Mouse (Mus musculus): Measurements from ENCODE around the gene Rps28. TPM values are rescaled to one million over a fixed set of nuclear protein-coding genes. Genes with fewer than 3 reads are reported as not detected.

Rps28 gene
- polyA plus RNA-seq, 1 experiment from 2014 or later, result 701 TPM

DNA sequence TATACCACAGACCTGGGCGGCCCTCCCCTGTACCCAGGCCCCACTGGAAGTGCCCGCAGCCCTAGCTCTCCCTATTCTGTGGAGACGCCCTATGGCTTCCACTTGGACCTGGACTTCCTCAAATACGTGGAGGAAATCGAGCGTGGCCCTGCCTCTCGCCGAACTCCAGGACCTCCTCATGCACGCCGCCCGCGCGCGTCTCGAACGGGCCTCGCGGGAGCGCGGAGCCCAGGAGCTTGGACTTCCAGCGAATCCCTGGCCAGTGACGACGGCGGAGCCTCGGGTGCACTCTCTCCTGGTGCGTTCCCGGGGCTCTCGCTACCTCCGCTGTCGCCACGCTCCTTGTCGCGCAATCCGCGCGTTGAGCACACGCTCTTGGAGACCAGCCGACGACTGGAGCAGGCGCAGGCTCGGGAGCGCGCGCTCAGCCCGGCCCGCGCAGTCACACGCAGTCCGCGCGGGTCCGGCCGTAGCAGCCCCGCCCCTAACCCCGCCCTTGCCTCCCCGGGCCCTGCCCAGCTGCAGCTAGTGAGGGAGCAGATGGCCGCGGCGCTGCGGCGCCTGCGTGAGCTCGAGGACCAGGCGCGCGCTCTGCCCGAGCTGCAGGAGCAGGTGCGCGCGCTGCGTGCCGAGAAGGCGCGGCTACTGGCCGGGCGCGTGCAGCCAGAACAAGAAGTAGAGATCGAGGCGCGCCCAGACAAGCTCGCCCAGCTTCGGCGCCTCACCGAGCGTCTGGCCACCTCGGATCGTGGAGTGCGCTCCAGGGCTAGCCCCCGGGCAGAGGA is 7.0 kb downstream of the Rps28 start:
- peak overlapping the region; percentile 84 for H3K9ac ChIP-seq (ENCODE audit: low read depth, low read length)
- peak overlapping the region; percentile 92 for H3K4me2 ChIP-seq
- WGBS (ENCODE audit: insufficient replicate concordance), result under 1% methylated on average over 88 of the region's 89 CpGs
- peaks cover 14% of the 10 kb centered on the region for H3K4me1 ChIP-seq (ENCODE audit: control insufficient read depth, insufficient read depth, low read length)
- peaks cover 5% of the 10 kb centered on the region for H3K27me3 ChIP-seq (ENCODE audit: control insufficient read depth, insufficient read depth, low read length)
- H3K9me3 ChIP-seq (replicated peaks; ENCODE audit: control insufficient read depth, low read length), result no peaks in the 10 kb centered on the region
- peak overlapping the region; percentile 74 for H3K27ac ChIP-seq (ENCODE audit: low read depth, low read length)
- peak; percentile 95 for ATAC-seq (replicated peaks; ENCODE audit: insufficient number of reproducible peaks, low FRiP score, low TSS enrichment)
- H3K36me3 ChIP-seq (ENCODE audit: control insufficient read depth, insufficient read depth, low read length), result peaks cover 15% of the 10 kb centered on the region
- H3K4me3 ChIP-seq (ENCODE audit: low read depth, low read length), result peak overlapping the region; percentile 61

DNA sequence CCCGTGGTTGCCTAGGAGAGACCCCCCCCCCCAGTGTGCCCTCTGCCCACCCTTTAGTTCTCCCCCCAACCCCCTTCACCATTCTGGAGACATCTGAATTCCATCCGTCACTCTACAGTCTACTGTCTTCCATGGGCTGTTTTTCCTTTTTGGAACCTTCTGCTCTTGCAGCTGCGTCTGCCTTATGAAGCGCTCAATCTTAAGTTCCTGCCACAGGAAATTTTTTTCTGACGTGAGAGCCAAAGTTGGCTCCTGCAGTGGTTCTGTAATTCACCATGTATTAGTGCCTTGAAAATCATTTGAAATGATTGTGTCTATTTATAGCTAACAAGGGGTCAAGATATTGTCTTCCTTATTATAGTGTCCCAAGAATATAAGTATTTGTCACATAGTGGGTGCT is 7.8 kb downstream of the Rps28 start:
- peaks cover 5% of the 10 kb centered on the region for H3K27me3 ChIP-seq (ENCODE audit: control insufficient read depth, insufficient read depth, low read length)
- 74% methylated on average over 5 of the region's 5 CpGs for WGBS (ENCODE audit: insufficient replicate concordance)
- peak overlapping the region; percentile 84; the same call in 1 of the 2 replicates for H3K9ac ChIP-seq (ENCODE audit: low read depth, low read length)

GRCm38 (mm10) chr17:33815399-33815798 is 9.0 kb downstream of the Rps28 start:
- WGBS (ENCODE audit: insufficient replicate concordance), result 88% methylated on average over 5 of the region's 6 CpGs
- Histone ChIP-seq H3K4me2 (no peak overlapping the region), H3K9me3 (replicated peaks; ENCODE audit: control insufficient read depth, low read length) (no peaks in the 10 kb centered on the region), H3K9ac (ENCODE audit: low read depth, low read length) (no peak overlapping the region), H3K4me1 (ENCODE audit: control insufficient read depth, insufficient read depth, low read length) (peaks cover 17% of the 10 kb centered on the region), H3K4me3 (ENCODE audit: low read depth, low read length) (no peak overlapping the region), H3K27ac (ENCODE audit: low read depth, low read length) (no peak overlapping the region), H3K36me3 (ENCODE audit: control insufficient read depth, insufficient read depth, low read length) (peaks cover 5% of the 10 kb centered on the region), H3K27me3 (ENCODE audit: control insufficient read depth, insufficient read depth, low read length) (peaks cover 5% of the 10 kb centered on the region)
- ATAC-seq (replicated peaks; ENCODE audit: insufficient number of reproducible peaks, low FRiP score, low TSS enrichment), result no peak

More for the DNA sequence above, 7.8 kb downstream of the Rps28 start:
- ATAC-seq (replicated peaks; ENCODE audit: insufficient number of reproducible peaks, low FRiP score, low TSS enrichment), result no peak
- Histone ChIP-seq H3K4me1 (ENCODE audit: control insufficient read depth, insufficient read depth, low read length) (peaks cover 14% of the 10 kb centered on the region), H3K27ac (ENCODE audit: low read depth, low read length) (no peak overlapping the region), H3K4me2 (peak overlapping the region; percentile 92), H3K9me3 (replicated peaks; ENCODE audit: control insufficient read depth, low read length) (no peaks in the 10 kb centered on the region), H3K36me3 (ENCODE audit: control insufficient read depth, insufficient read depth, low read length) (peaks cover 9% of the 10 kb centered on the region), H3K4me3 (ENCODE audit: low read depth, low read length) (peak overlapping the region; percentile 61)

GRCm38 (mm10) chr17:33812990-33813389 is 11.4 kb downstream of the Rps28 start:
- peaks cover 8% of the 10 kb centered on the region for H3K27me3 ChIP-seq (ENCODE audit: control insufficient read depth, insufficient read depth, low read length)
- no peaks in the 10 kb centered on the region for H3K9me3 ChIP-seq (replicated peaks; ENCODE audit: control insufficient read depth, low read length)
- no peak overlapping the region for H3K27ac ChIP-seq (ENCODE audit: low read depth, low read length)
- no peak overlapping the region for H3K9ac ChIP-seq (ENCODE audit: low read depth, low read length)
- no peak for ATAC-seq (replicated peaks; ENCODE audit: insufficient number of reproducible peaks, low FRiP score, low TSS enrichment)
- H3K4me1 ChIP-seq (ENCODE audit: control insufficient read depth, insufficient read depth, low read length), result peaks cover 15% of the 10 kb centered on the region
- peak overlapping the region; percentile 31; the same call in 1 of the 2 replicates for H3K4me2 ChIP-seq
- no peak overlapping the region for H3K4me3 ChIP-seq (ENCODE audit: low read depth, low read length)
- 55% methylated on average over 4 of the region's 4 CpGs for WGBS (ENCODE audit: insufficient replicate concordance)
- no peaks in the 10 kb centered on the region for H3K36me3 ChIP-seq (ENCODE audit: control insufficient read depth, insufficient read depth, low read length)

- no peak overlapping the region for H3K27ac ChIP-seq (ENCODE audit: low read depth, low read length)
- H3K36me3 ChIP-seq (ENCODE audit: control insufficient read depth, insufficient read depth, low read length), result no peaks in the 10 kb centered on the region
- H3K4me3 ChIP-seq (ENCODE audit: low read depth, low read length), result no peak overlapping the region
- WGBS (ENCODE audit: insufficient replicate concordance), result 36% methylated on average over 3 of the region's 3 CpGs
- H3K4me2 ChIP-seq, result peak overlapping the region; percentile 31; the same call in 1 of the 2 replicates
- peaks cover 8% of the 10 kb centered on the region for H3K27me3 ChIP-seq (ENCODE audit: control insufficient read depth, insufficient read depth, low read length)
- H3K4me1 ChIP-seq (ENCODE audit: control insufficient read depth, insufficient read depth, low read length), result peaks cover 13% of the 10 kb centered on the region
- H3K9ac ChIP-seq (ENCODE audit: low read depth, low read length), result no peak overlapping the region
- ATAC-seq (replicated peaks; ENCODE audit: insufficient number of reproducible peaks, low FRiP score, low TSS enrichment), result no peak
- no peaks in the 10 kb centered on the region for H3K9me3 ChIP-seq (replicated peaks; ENCODE audit: control insufficient read depth, low read length)
Observed at GRCm38 (mm10) chr17:33812475-33812874, 11.9 kb downstream of the Rps28 start.

GRCm38 (mm10) chr17:33811142-33811516 is 13.2 kb downstream of the Rps28 start:
- H3K9ac ChIP-seq (ENCODE audit: low read depth, low read length), result peak overlapping the region; percentile 66

DNA sequence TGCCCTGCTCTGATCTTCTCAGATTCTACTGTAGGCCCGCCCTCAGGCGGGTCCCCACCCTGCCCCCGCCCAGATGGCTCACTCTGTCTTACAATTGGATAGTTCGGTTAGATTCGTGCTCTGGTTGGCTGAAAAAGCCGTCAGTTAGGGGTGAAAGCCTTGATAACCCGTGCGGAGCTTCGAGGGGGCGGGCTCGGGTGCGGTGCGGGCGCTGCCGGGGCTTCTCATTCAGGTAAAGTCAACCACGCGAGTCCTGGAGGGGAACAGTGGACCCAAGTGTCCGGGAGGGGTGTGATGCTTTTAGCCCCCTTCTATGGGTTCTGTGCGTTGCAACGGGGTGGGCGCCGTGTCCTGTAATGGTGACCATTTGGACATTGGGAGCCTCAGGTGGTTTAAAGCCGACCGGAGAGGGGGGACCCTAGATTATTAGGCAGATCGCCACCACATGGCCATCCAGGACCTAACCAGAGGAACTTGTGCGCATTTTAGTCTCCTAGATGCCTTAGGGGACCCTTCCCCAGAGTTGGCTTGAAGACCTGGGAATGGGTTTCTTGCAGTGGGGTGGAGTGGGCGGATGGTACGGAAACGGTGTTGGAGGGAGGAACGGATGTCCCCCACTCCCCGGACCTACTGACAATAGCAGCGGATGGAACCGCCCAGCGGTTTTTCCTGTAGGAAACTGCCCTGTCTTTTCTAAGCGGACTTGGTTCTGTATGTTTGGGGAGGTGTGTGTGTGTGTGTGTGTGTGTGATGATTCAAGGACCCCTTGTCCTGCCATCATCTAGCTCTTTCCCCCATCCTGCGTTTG is 13.8 kb downstream of the Rps28 start, which contains the start of gene Kank3:
TSS of gene Kank3 (plus strand) at position 186 of the 808 bp plus-strand sequence.
- peak within 1 kb of the TSS; percentile 88 for H3K4me2 ChIP-seq
- H3K9me3 ChIP-seq (replicated peaks; ENCODE audit: control insufficient read depth, low read length), result no peaks in the 10 kb centered on the region
- peak; percentile 89 for ATAC-seq (replicated peaks; ENCODE audit: insufficient number of reproducible peaks, low FRiP score, low TSS enrichment)
- H3K4me1 ChIP-seq (ENCODE audit: control insufficient read depth, insufficient read depth, low read length), result peaks cover 9% of the 10 kb centered on the region
- H3K4me3 ChIP-seq (ENCODE audit: low read depth, low read length), result peak within 1 kb of the TSS; percentile 64
- H3K36me3 ChIP-seq (ENCODE audit: control insufficient read depth, insufficient read depth, low read length), result no peaks in the 10 kb centered on the region
- H3K27me3 ChIP-seq (ENCODE audit: control insufficient read depth, insufficient read depth, low read length), result peaks cover 13% of the 10 kb centered on the region
- H3K9ac ChIP-seq (ENCODE audit: low read depth, low read length), result peak within 1 kb of the TSS; percentile 66
- H3K27ac ChIP-seq (ENCODE audit: low read depth, low read length), result peak within 1 kb of the TSS; percentile 75
- under 1% methylated on average over 36 of the region's 36 CpGs for WGBS (ENCODE audit: insufficient replicate concordance)

More at GRCm38 (mm10) chr17:33811142-33811516, 13.2 kb downstream of the Rps28 start:
- H3K9me3 ChIP-seq (replicated peaks; ENCODE audit: control insufficient read depth, low read length), result no peaks in the 10 kb centered on the region
- whole genome bisulfite sequencing (ENCODE audit: insufficient replicate concordance), result 4% methylated on average over 7 of the region's 7 CpGs
- peak overlapping the region; percentile 88 for H3K4me2 ChIP-seq
- ATAC-seq (replicated peaks; ENCODE audit: insufficient number of reproducible peaks, low FRiP score, low TSS enrichment), result peak; percentile 58
- peaks cover 13% of the 10 kb centered on the region for H3K27me3 ChIP-seq (ENCODE audit: control insufficient read depth, insufficient read depth, low read length)
- H3K4me1 ChIP-seq (ENCODE audit: control insufficient read depth, insufficient read depth, low read length), result peaks cover 9% of the 10 kb centered on the region
- H3K4me3 ChIP-seq (ENCODE audit: low read depth, low read length), result peak overlapping the region; percentile 64
- no peaks in the 10 kb centered on the region for H3K36me3 ChIP-seq (ENCODE audit: control insufficient read depth, insufficient read depth, low read length)
- peak overlapping the region; percentile 75 for H3K27ac ChIP-seq (ENCODE audit: low read depth, low read length)

GRCm38 (mm10) chr17:33808192-33808591 is 16.2 kb downstream of the Rps28 start:
- Histone ChIP-seq H3K36me3 (ENCODE audit: control insufficient read depth, insufficient read depth, low read length) (no peaks in the 10 kb centered on the region), H3K4me3 (ENCODE audit: low read depth, low read length) (no peak overlapping the region), H3K27me3 (ENCODE audit: control insufficient read depth, insufficient read depth, low read length) (peaks cover 8% of the 10 kb centered on the region), H3K9ac (ENCODE audit: low read depth, low read length) (no peak overlapping the region), H3K4me2 (no peak overlapping the region), H3K4me1 (ENCODE audit: control insufficient read depth, insufficient read depth, low read length) (peaks cover 13% of the 10 kb centered on the region), H3K9me3 (replicated peaks; ENCODE audit: control insufficient read depth, low read length) (no peaks in the 10 kb centered on the region), H3K27ac (ENCODE audit: low read depth, low read length) (no peak overlapping the region)
- ATAC-seq (replicated peaks; ENCODE audit: insufficient number of reproducible peaks, low FRiP score, low TSS enrichment), result no peak
- WGBS (ENCODE audit: insufficient replicate concordance), result 35% methylated on average over 10 of the region's 10 CpGs
